Mouse (Mus musculus) hindbrain, embryonic 12.5 days (tissue): ENCODE results near the gene Elavl4. TPM values are rescaled to one million over a fixed set of nuclear protein-coding genes. Genes with fewer than 3 reads are reported as not detected.

Experiments used
- ATAC-seq: fragments of 200-750 bp; cut with Nextera tagmentation; 2 replicates; pipeline ENCODE4 v1.8.0; 2017; ENCODE audit warnings: moderate TSS enrichment; ENCODE audit not compliant: low FRiP score
- H3K27ac ChIP-seq: fragments of 300-500 bp; sonication (generic); 2 replicates; pipeline ENCODE4 v1.5.1; 2016; ENCODE audit warnings: mild to moderate bottlenecking
- H3K27me3 ChIP-seq: fragments of 300-500 bp; sonication (generic); 2 replicates; pipeline ENCODE4 v1.6.1; 2016; ENCODE audit warnings: mild to moderate bottlenecking
- H3K36me3 ChIP-seq: fragments of 300-500 bp; sonication (generic); 2 replicates; pipeline ENCODE4 v1.6.1; 2016; ENCODE audit warnings: mild to moderate bottlenecking
- H3K4me1 ChIP-seq: fragments of 300-500 bp; sonication (generic); 2 replicates; pipeline ENCODE4 v1.6.1; 2016
- H3K4me2 ChIP-seq: fragments of 300-500 bp; sonication (generic); replicated peaks from 2 replicates; pipeline ENCODE4 v1.6.1; 2016; ENCODE audit warnings: mild to moderate bottlenecking
- H3K4me3 ChIP-seq: fragments of 300-500 bp; sonication (generic); 2 replicates; pipeline ENCODE4 v1.5.1; 2016; ENCODE audit warnings: mild to moderate bottlenecking
- H3K9ac ChIP-seq: fragments of 300-500 bp; sonication (generic); 2 replicates; pipeline ENCODE4 v1.6.1; 2016; ENCODE audit warnings: mild to moderate bottlenecking, moderate library complexity
- H3K9me3 ChIP-seq: fragments of 300-500 bp; sonication (generic); replicated peaks from 2 replicates; pipeline ENCODE4 v1.6.1; 2016; ENCODE audit warnings: mild to moderate bottlenecking
- WGBS: fragments of 180-500 bp; shearing (Covaris S2); methylation state at CpG from one replicate; pipeline ENCODE4 v1.1.7; 2016; 5-methylcytosine and 5-hydroxymethylcytosine counted together
- polyA plus RNA-seq: library from polyadenylated mRNA; unstranded; fragments of >200 nt; fragmentation: Nextera tagmentation; extraction: Ambion mirVana; gene quantifications from 2 replicates; pipeline ENCODE4 v1.2.1, GENCODE M21; 2016

Gene Elavl4
- polyA plus RNA-seq, 1 experiment from 2014 or later: 280 TPM

DNA sequence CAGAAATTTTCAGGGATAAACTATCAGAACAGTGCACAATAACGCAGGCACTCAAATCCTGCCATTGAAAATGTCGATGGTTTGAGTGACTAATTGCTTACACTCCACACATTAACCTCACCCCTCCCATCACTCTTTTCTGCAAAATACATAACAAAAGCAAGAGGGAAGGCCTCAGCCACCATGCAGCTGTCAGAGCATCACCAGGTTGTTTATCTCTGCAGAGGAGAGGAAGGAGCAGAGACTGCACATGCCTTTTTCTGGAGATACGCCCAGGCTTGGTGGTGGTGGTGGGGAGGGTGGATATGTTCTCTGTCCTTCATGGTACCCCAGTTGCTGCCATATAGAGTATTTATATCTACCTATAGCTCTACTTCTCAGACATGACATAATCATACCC is 94.3 kb downstream of the Elavl4 start:
- no peak overlapping the region for H3K4me2 ChIP-seq
- ATAC-seq: no peak
- H3K9ac ChIP-seq: no peak overlapping the region
- no peaks in the 10 kb centered on the region for H3K27me3 ChIP-seq
- H3K27ac ChIP-seq: no peak overlapping the region
- 56% methylated on average over 3 of the region's 3 CpGs for WGBS
- H3K4me3 ChIP-seq: no peak overlapping the region
- no peaks in the 10 kb centered on the region for H3K9me3 ChIP-seq
- 0 out of 2 replicates have a peak, but pooled peaks cover 4% of the 10 kb centered on the region for H3K4me1 ChIP-seq
- H3K36me3 ChIP-seq: peaks cover 5% of the 10 kb centered on the region; the same call in 1 of the 2 replicates

GRCm38 (mm10) chr4:110255617-110256016 is 96.1 kb downstream of the Elavl4 start:
- H3K4me2 ChIP-seq: no peak overlapping the region
- ATAC-seq: no peak
- peaks cover 8% of the 10 kb centered on the region; the same call in 1 of the 2 replicates for H3K36me3 ChIP-seq
- no peaks in the 10 kb centered on the region for H3K9me3 ChIP-seq
- H3K27me3 ChIP-seq: no peaks in the 10 kb centered on the region
- H3K4me1 ChIP-seq: no peaks in the 10 kb centered on the region
- no peak overlapping the region for H3K27ac ChIP-seq
- H3K9ac ChIP-seq: no peak overlapping the region
- 86% methylated on average over 4 of the region's 4 CpGs for WGBS
- H3K4me3 ChIP-seq: no peak overlapping the region

GRCm38 (mm10) chr4:110250055-110250454 is 101.7 kb downstream of the Elavl4 start:
- no peaks in the 10 kb centered on the region for H3K9me3 ChIP-seq

GRCm38 (mm10) chr4:110242879-110243278 is 108.8 kb downstream of the Elavl4 start:
- no peak for ATAC-seq
- Histone ChIP-seq H3K9ac (no peak overlapping the region), H3K27me3 (no peaks in the 10 kb centered on the region), H3K9me3 (no peaks in the 10 kb centered on the region), H3K4me3 (no peak overlapping the region), H3K36me3 (peaks cover 40% of the 10 kb centered on the region), H3K27ac (no peak overlapping the region), H3K4me2 (no peak overlapping the region), H3K4me1 (no peaks in the 10 kb centered on the region)

More at GRCm38 (mm10) chr4:110250055-110250454, 101.7 kb downstream of the Elavl4 start:
- H3K27me3 ChIP-seq: no peaks in the 10 kb centered on the region
- no peak for ATAC-seq
- H3K27ac ChIP-seq: no peak overlapping the region
- H3K4me1 ChIP-seq: no peaks in the 10 kb centered on the region
- 73% methylated on average over 3 of the region's 3 CpGs for WGBS
- H3K9ac ChIP-seq: no peak overlapping the region
- peaks cover 35% of the 10 kb centered on the region for H3K36me3 ChIP-seq
- H3K4me2 ChIP-seq: no peak overlapping the region
- no peak overlapping the region for H3K4me3 ChIP-seq

- H3K4me3 ChIP-seq: no peak overlapping the region
- ATAC-seq: no peak
- H3K9me3 ChIP-seq: no peaks in the 10 kb centered on the region
- no peak overlapping the region for H3K9ac ChIP-seq
- H3K27me3 ChIP-seq: no peaks in the 10 kb centered on the region
- no peaks in the 10 kb centered on the region for H3K4me1 ChIP-seq
- no peak overlapping the region for H3K27ac ChIP-seq
- no peak overlapping the region for H3K4me2 ChIP-seq
- peaks cover 11% of the 10 kb centered on the region for H3K36me3 ChIP-seq
- 80% methylated on average over 1 of the region's 1 CpGs for WGBS
These were observed 117.2 kb downstream of the Elavl4 start for GRCm38 (mm10) chr4:110234554-110234953.

DNA sequence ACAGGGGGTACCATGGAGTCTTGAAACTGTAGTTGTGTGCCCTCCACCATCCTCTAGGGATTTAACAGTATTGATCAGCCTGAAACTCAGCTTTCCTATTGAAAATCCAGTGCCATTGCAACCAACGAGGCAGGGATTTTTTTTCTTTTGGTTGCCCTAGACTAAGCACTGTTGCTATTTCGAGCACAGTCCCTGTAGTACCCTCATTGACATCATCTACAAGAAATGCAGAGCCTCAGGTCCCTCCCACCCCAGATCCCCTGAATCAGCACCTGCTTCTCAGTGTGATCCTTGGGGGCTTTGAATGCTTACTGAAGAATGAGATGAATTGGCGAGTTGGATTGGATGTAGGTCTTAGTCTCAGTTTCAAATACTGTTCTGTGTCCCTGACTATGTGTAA is 119.4 kb downstream of the Elavl4 start:
- peaks cover 6% of the 10 kb centered on the region; the same call in 1 of the 2 replicates for H3K36me3 ChIP-seq
- ATAC-seq: no peak
- no peak overlapping the region for H3K4me2 ChIP-seq
- no peaks in the 10 kb centered on the region for H3K27me3 ChIP-seq
- 88% methylated on average over 3 of the region's 3 CpGs for WGBS
- peaks cover 4% of the 10 kb centered on the region for H3K4me1 ChIP-seq
- no peak overlapping the region for H3K9ac ChIP-seq
- no peak overlapping the region for H3K4me3 ChIP-seq
- no peaks in the 10 kb centered on the region for H3K9me3 ChIP-seq
- no peak overlapping the region for H3K27ac ChIP-seq

- H3K4me1 ChIP-seq: peaks cover 4% of the 10 kb centered on the region
- peaks cover 6% of the 10 kb centered on the region; the same call in 1 of the 2 replicates for H3K36me3 ChIP-seq
- no peaks in the 10 kb centered on the region for H3K27me3 ChIP-seq
- WGBS: 92% methylated on average over 4 of the region's 4 CpGs
- no peaks in the 10 kb centered on the region for H3K9me3 ChIP-seq
- H3K27ac ChIP-seq: no peak overlapping the region
- no peak for ATAC-seq
- no peak overlapping the region for H3K4me3 ChIP-seq
- no peak overlapping the region for H3K4me2 ChIP-seq
- no peak overlapping the region for H3K9ac ChIP-seq
These were observed 119.9 kb downstream of the Elavl4 start for GRCm38 (mm10) chr4:110231799-110232198.

DNA sequence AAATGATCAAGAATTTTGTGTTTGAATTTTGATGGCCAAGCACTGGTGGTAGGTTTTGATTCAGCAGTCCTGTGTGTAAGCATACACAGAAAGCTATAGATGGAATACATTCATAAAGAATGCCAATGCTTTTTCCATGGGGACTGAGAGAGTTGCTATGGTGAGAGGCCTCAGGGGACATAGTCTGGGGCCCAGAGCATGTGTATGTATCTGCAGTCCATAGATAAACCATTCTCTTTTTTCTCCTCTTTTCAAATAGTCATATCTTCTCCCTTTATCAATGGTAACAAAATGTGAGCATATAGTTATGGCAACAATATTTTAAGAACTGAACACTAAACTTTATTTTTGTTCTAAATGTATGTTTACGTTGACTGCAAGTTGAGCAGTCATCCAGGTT is 122.1 kb downstream of the Elavl4 start:
- H3K4me3 ChIP-seq: no peak overlapping the region
- H3K36me3 ChIP-seq: peaks cover 10% of the 10 kb centered on the region
- 88% methylated on average over 1 of the region's 1 CpGs for WGBS
- no peak overlapping the region for H3K9ac ChIP-seq
- H3K4me2 ChIP-seq: no peak overlapping the region
- no peaks in the 10 kb centered on the region for H3K9me3 ChIP-seq
- ATAC-seq: no peak
- no peak overlapping the region for H3K27ac ChIP-seq
- H3K27me3 ChIP-seq: no peaks in the 10 kb centered on the region
- peaks cover 13% of the 10 kb centered on the region for H3K4me1 ChIP-seq

GRCm38 (mm10) chr4:110229238-110229637 is 122.5 kb downstream of the Elavl4 start:
- Histone ChIP-seq H3K36me3 (peaks cover 10% of the 10 kb centered on the region), H3K4me3 (no peak overlapping the region), H3K4me1 (peaks cover 13% of the 10 kb centered on the region), H3K4me2 (no peak overlapping the region), H3K9ac (no peak overlapping the region), H3K27ac (no peak overlapping the region), H3K27me3 (no peaks in the 10 kb centered on the region), H3K9me3 (no peaks in the 10 kb centered on the region)
- no peak for ATAC-seq

- H3K9ac ChIP-seq: no peak overlapping the region
- H3K36me3 ChIP-seq: peaks cover 9% of the 10 kb centered on the region; the same call in 1 of the 2 replicates
- H3K27me3 ChIP-seq: no peaks in the 10 kb centered on the region
- peaks cover 13% of the 10 kb centered on the region for H3K4me1 ChIP-seq
- H3K4me3 ChIP-seq: no peak overlapping the region
- WGBS: 63% methylated on average over 8 of the region's 8 CpGs
- ATAC-seq: no peak
- H3K4me2 ChIP-seq: no peak overlapping the region
- H3K27ac ChIP-seq: 0 out of 2 replicates have a peak overlapping the region, but pooled peaks have one; percentile 4
- H3K9me3 ChIP-seq: no peaks in the 10 kb centered on the region
These were observed 124.1 kb downstream of the Elavl4 start for GRCm38 (mm10) chr4:110227621-110228031.

DNA sequence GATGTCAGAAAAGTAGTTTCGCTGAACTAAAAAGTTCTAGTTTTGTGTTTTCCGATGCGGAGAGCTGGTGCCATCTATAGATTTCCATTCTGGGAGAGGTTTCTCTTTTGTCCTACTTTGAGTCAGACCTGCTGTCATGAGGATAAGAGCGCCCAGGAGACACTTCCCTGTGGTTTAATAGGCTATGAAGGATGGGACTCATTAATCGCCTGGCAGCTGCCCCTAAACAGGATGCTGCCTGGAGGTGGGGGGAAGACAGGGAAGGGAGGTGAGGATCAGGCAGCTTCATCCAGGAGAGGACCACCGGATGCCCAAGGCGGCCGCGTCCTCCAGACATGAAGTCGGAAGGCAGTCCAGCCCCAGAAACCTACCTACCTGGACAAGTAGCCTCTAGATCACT is 126.2 kb downstream of the Elavl4 start:
- Histone ChIP-seq H3K27me3 (no peaks in the 10 kb centered on the region), H3K36me3 (peaks cover 12% of the 10 kb centered on the region; the same call in 1 of the 2 replicates), H3K9ac (no peak overlapping the region), H3K4me3 (no peak overlapping the region), H3K27ac (peak overlapping the region; percentile 55; the same call in 1 of the 2 replicates), H3K9me3 (no peaks in the 10 kb centered on the region), H3K4me1 (peaks cover 13% of the 10 kb centered on the region), H3K4me2 (no peak overlapping the region)
- 0 out of 2 replicates have a peak, but pooled peaks have one; percentile 35 for ATAC-seq
- 71% methylated on average over 10 of the region's 10 CpGs for WGBS

GRCm38 (mm10) chr4:110218819-110219218 is 132.9 kb downstream of the Elavl4 start:
- H3K4me2 ChIP-seq: no peak overlapping the region
- H3K27me3 ChIP-seq: no peaks in the 10 kb centered on the region
- WGBS: 89% methylated on average over 5 of the region's 5 CpGs
- H3K4me3 ChIP-seq: no peak overlapping the region
- H3K9ac ChIP-seq: no peak overlapping the region
- ATAC-seq: no peak
- H3K9me3 ChIP-seq: no peaks in the 10 kb centered on the region
- H3K36me3 ChIP-seq: peaks cover 17% of the 10 kb centered on the region; the same call in 1 of the 2 replicates
- peaks cover 9% of the 10 kb centered on the region for H3K4me1 ChIP-seq
- no peak overlapping the region for H3K27ac ChIP-seq

- H3K27me3 ChIP-seq: no peaks in the 10 kb centered on the region
- H3K27ac ChIP-seq: no peak overlapping the region
- peaks cover 11% of the 10 kb centered on the region for H3K4me1 ChIP-seq
- H3K36me3 ChIP-seq: peaks cover 11% of the 10 kb centered on the region; the same call in 1 of the 2 replicates
- H3K4me2 ChIP-seq: no peak overlapping the region
- 55% methylated on average over 3 of the region's 3 CpGs for WGBS
- H3K9ac ChIP-seq: no peak overlapping the region
- H3K9me3 ChIP-seq: no peaks in the 10 kb centered on the region
- no peak overlapping the region for H3K4me3 ChIP-seq
- no peak for ATAC-seq
These were observed 134.2 kb downstream of the Elavl4 start for GRCm38 (mm10) chr4:110217553-110217952.
